Mouse (Mus musculus): ENCODE measurements around the gene Dmrt1. TPM values are rescaled to one million over a fixed set of nuclear protein-coding genes. Genes with fewer than 3 reads are reported as not detected.

Gene Dmrt1
- polyA plus RNA-seq, 1 experiment, result not detected

- Histone ChIP-seq H3K4me1 (replicated peaks; ENCODE audit: control insufficient read depth, insufficient read depth, low read length) (no peaks in the 10 kb centered on the region), H3K27ac (ENCODE audit: control insufficient read depth, insufficient read depth, low read length) (no peak overlapping the region)
Observed at GRCm38 (mm10) chr19:25550346-25550745, 44.9 kb downstream of the Dmrt1 start.

GRCm38 (mm10) chr19:25551053-25551452 is 45.6 kb downstream of the Dmrt1 start:
- H3K27me3 ChIP-seq (ENCODE audit: control insufficient read depth, insufficient read depth, low read length), result no peaks in the 10 kb centered on the region
- no peak for DNase-seq
- H3K4me3 ChIP-seq (ENCODE audit: control insufficient read depth, insufficient read depth, low read length), result no peak overlapping the region
- H3K4me1 ChIP-seq (replicated peaks; ENCODE audit: control insufficient read depth, insufficient read depth, low read length), result no peaks in the 10 kb centered on the region
- no peak overlapping the region for H3K27ac ChIP-seq (ENCODE audit: control insufficient read depth, insufficient read depth, low read length)
- no peaks in the 10 kb centered on the region for H3K36me3 ChIP-seq (ENCODE audit: control insufficient read depth, insufficient read depth, low read length)
- WGBS, result 17% methylated on average over 5 of the region's 5 CpGs
- TF ChIP-seq POLR2A (IDR thresholded peaks at IDR 0.05; ENCODE audit: control insufficient read depth, extremely low read depth, insufficient read depth, low read length, poor library complexity) (no peak), CTCF (IDR thresholded peaks at IDR 0.05; ENCODE audit: borderline replicate concordance, control insufficient read depth, extremely low read depth, insufficient read depth, low read length, poor library complexity) (no peak)

More at GRCm38 (mm10) chr19:25550346-25550745, 44.9 kb downstream of the Dmrt1 start:
- WGBS, result 11% methylated on average over 5 of the region's 5 CpGs
- TF ChIP-seq CTCF (IDR thresholded peaks at IDR 0.05; ENCODE audit: borderline replicate concordance, control insufficient read depth, extremely low read depth, insufficient read depth, low read length, poor library complexity), result no peak
- TF ChIP-seq POLR2A (IDR thresholded peaks at IDR 0.05; ENCODE audit: control insufficient read depth, extremely low read depth, insufficient read depth, low read length, poor library complexity), result no peak
- H3K36me3 ChIP-seq (ENCODE audit: control insufficient read depth, insufficient read depth, low read length), result no peaks in the 10 kb centered on the region
- no peaks in the 10 kb centered on the region for H3K27me3 ChIP-seq (ENCODE audit: control insufficient read depth, insufficient read depth, low read length)
- no peak overlapping the region for H3K4me3 ChIP-seq (ENCODE audit: control insufficient read depth, insufficient read depth, low read length)
- no peak for DNase-seq

DNA sequence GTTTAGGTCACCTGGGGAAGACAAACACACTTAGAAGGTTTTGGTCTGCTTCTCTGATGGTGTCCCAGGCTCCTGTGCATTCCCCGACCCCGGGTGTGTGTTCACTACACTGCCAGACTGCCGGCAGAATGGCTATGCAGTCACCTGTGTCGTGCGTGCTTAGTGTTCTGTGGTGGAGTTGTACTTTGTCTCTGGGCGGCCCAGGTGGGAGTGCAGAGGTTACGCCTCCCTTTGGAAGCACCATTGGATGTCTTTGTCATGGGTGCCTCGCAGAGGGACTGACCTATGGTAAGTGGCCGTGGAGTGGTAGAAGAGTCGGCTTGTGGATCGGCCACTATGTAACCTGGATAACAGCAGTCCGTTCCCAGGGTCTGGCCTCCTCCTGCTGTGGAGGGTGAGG is 59.0 kb downstream of the Dmrt1 start:
- Histone ChIP-seq H3K36me3 (ENCODE audit: control insufficient read depth, insufficient read depth, low read length) (no peaks in the 10 kb centered on the region), H3K27me3 (ENCODE audit: control insufficient read depth, insufficient read depth, low read length) (no peaks in the 10 kb centered on the region), H3K27ac (ENCODE audit: control insufficient read depth, insufficient read depth, low read length) (no peak overlapping the region), H3K4me3 (ENCODE audit: control insufficient read depth, insufficient read depth, low read length) (no peak overlapping the region), H3K4me1 (replicated peaks; ENCODE audit: control insufficient read depth, insufficient read depth, low read length) (no peaks in the 10 kb centered on the region)
- 72% methylated on average over 12 of the region's 12 CpGs for WGBS
- DNase-seq, result no peak
- TF ChIP-seq CTCF (IDR thresholded peaks at IDR 0.05; ENCODE audit: borderline replicate concordance, control insufficient read depth, extremely low read depth, insufficient read depth, low read length, poor library complexity) (no peak), POLR2A (IDR thresholded peaks at IDR 0.05; ENCODE audit: control insufficient read depth, extremely low read depth, insufficient read depth, low read length, poor library complexity) (no peak)

- no peak overlapping the region for H3K4me3 ChIP-seq (ENCODE audit: control insufficient read depth, insufficient read depth, low read length)
- no peak for DNase-seq
- H3K27ac ChIP-seq (ENCODE audit: control insufficient read depth, insufficient read depth, low read length), result no peak overlapping the region
- WGBS, result 89% methylated on average over 7 of the region's 7 CpGs
- no peaks in the 10 kb centered on the region for H3K4me1 ChIP-seq (replicated peaks; ENCODE audit: control insufficient read depth, insufficient read depth, low read length)
- no peaks in the 10 kb centered on the region for H3K36me3 ChIP-seq (ENCODE audit: control insufficient read depth, insufficient read depth, low read length)
- TF ChIP-seq CTCF (IDR thresholded peaks at IDR 0.05; ENCODE audit: borderline replicate concordance, control insufficient read depth, extremely low read depth, insufficient read depth, low read length, poor library complexity), result no peak
- TF ChIP-seq POLR2A (IDR thresholded peaks at IDR 0.05; ENCODE audit: control insufficient read depth, extremely low read depth, insufficient read depth, low read length, poor library complexity), result no peak
- no peaks in the 10 kb centered on the region; the same call in 1 of the 2 replicates for H3K27me3 ChIP-seq (ENCODE audit: control insufficient read depth, insufficient read depth, low read length)
Observed at GRCm38 (mm10) chr19:25569778-25570177, 64.4 kb downstream of the Dmrt1 start.

GRCm38 (mm10) chr19:25574431-25574830 is 69.0 kb downstream of the Dmrt1 start:
- 57% methylated on average over 10 of the region's 10 CpGs for WGBS
- H3K27ac ChIP-seq (ENCODE audit: control insufficient read depth, insufficient read depth, low read length), result no peak overlapping the region
- no peaks in the 10 kb centered on the region for H3K4me1 ChIP-seq (replicated peaks; ENCODE audit: control insufficient read depth, insufficient read depth, low read length)
- no peaks in the 10 kb centered on the region; the same call in 1 of the 2 replicates for H3K27me3 ChIP-seq (ENCODE audit: control insufficient read depth, insufficient read depth, low read length)
- TF ChIP-seq CTCF (IDR thresholded peaks at IDR 0.05; ENCODE audit: borderline replicate concordance, control insufficient read depth, extremely low read depth, insufficient read depth, low read length, poor library complexity) (no peak), POLR2A (IDR thresholded peaks at IDR 0.05; ENCODE audit: control insufficient read depth, extremely low read depth, insufficient read depth, low read length, poor library complexity) (no peak)
- DNase-seq, result no peak
- H3K4me3 ChIP-seq (ENCODE audit: control insufficient read depth, insufficient read depth, low read length), result no peak overlapping the region
- H3K36me3 ChIP-seq (ENCODE audit: control insufficient read depth, insufficient read depth, low read length), result no peaks in the 10 kb centered on the region

- DNase-seq, result no peak
- H3K4me1 ChIP-seq (replicated peaks; ENCODE audit: control insufficient read depth, insufficient read depth, low read length), result no peaks in the 10 kb centered on the region
- TF ChIP-seq CTCF (IDR thresholded peaks at IDR 0.05; ENCODE audit: borderline replicate concordance, control insufficient read depth, extremely low read depth, insufficient read depth, low read length, poor library complexity), result no peak
- no peak for TF ChIP-seq POLR2A (IDR thresholded peaks at IDR 0.05; ENCODE audit: control insufficient read depth, extremely low read depth, insufficient read depth, low read length, poor library complexity)
- 27% methylated on average over 17 of the region's 17 CpGs for whole genome bisulfite sequencing
- H3K4me3 ChIP-seq (ENCODE audit: control insufficient read depth, insufficient read depth, low read length), result no peak overlapping the region
- H3K27ac ChIP-seq (ENCODE audit: control insufficient read depth, insufficient read depth, low read length), result no peak overlapping the region
- no peaks in the 10 kb centered on the region for H3K36me3 ChIP-seq (ENCODE audit: control insufficient read depth, insufficient read depth, low read length)
- no peaks in the 10 kb centered on the region; the same call in 1 of the 2 replicates for H3K27me3 ChIP-seq (ENCODE audit: control insufficient read depth, insufficient read depth, low read length)
Observed at GRCm38 (mm10) chr19:25574981-25575814, 69.8 kb downstream of the Dmrt1 start.
